Mouse (Mus musculus) WW6 (cell line): ENCODE measurements at regions not wholly inside any gene's neighbourhood (a gene's known extent, or its start where the extent isn't known, plus 50 kb on each side); places are given as distances from the start of the nearest gene placed in this dataset.

Experiments used
- DNase-seq: peaks from one replicate; pipeline ENCODE4 v3.0.0-alpha.2; 2013; ENCODE audit warnings: low read depth, low spot score

GRCm38 (mm10) chr5:106199061-106199460 lies 258.9 kb downstream of the Barhl2 start:
- no peak for DNase-seq

GRCm38 (mm10) chr5:106191141-106191540 lies 266.8 kb downstream of the Barhl2 start:
- no peak for DNase-seq

- no peak for DNase-seq
Observed at GRCm38 (mm10) chr5:106181726-106182125, 276.2 kb downstream of the Barhl2 start.

GRCm38 (mm10) chr5:106172162-106172561 lies 285.8 kb downstream of the Barhl2 start:
- DNase-seq, result no peak

GRCm38 (mm10) chr5:106170405-106170804 lies 287.6 kb downstream of the Barhl2 start:
- no peak for DNase-seq

- DNase-seq, result no peak
Observed at GRCm38 (mm10) chr5:106167556-106167955, 290.4 kb downstream of the Barhl2 start.

GRCm38 (mm10) chr5:106166266-106166665 lies 289.9 kb downstream of the Zfp326 start:
- DNase-seq, result no peak

GRCm38 (mm10) chr5:106164190-106164589 lies 287.8 kb downstream of the Zfp326 start:
- DNase-seq, result no peak

GRCm38 (mm10) chr5:106162981-106163653 lies 286.8 kb downstream of the Zfp326 start:
- DNase-seq, result no peak

- no peak for DNase-seq
Observed at GRCm38 (mm10) chr5:106139109-106139508, 262.7 kb downstream of the Zfp326 start.

- DNase-seq, result no peak
Observed at GRCm38 (mm10) chr5:106122928-106123327, 246.6 kb downstream of the Zfp326 start.

GRCm38 (mm10) chr5:106119584-106119983 lies 243.2 kb downstream of the Zfp326 start:
- no peak for DNase-seq

GRCm38 (mm10) chr5:106113186-106113585 lies 236.8 kb downstream of the Zfp326 start:
- no peak for DNase-seq

GRCm38 (mm10) chr5:106108474-106108971 lies 232.2 kb downstream of the Zfp326 start:
- no peak for DNase-seq

- no peak for DNase-seq
Observed at GRCm38 (mm10) chr5:106102255-106102654, 225.9 kb downstream of the Zfp326 start.

- no peak for DNase-seq
Observed at GRCm38 (mm10) chr5:106098887-106099286, 222.5 kb downstream of the Zfp326 start.

GRCm38 (mm10) chr5:106089332-106089731 lies 213.0 kb downstream of the Zfp326 start:
- no peak for DNase-seq

GRCm38 (mm10) chr5:106088478-106089185 lies 212.3 kb downstream of the Zfp326 start:
- DNase-seq, result no peak

- DNase-seq, result no peak
Observed at GRCm38 (mm10) chr5:106083786-106084185, 207.4 kb downstream of the Zfp326 start.

GRCm38 (mm10) chr5:106082891-106083290 lies 206.5 kb downstream of the Zfp326 start:
- DNase-seq, result no peak

GRCm38 (mm10) chr5:106067124-106067551 lies 190.8 kb downstream of the Zfp326 start:
- DNase-seq, result no peak

GRCm38 (mm10) chr5:106066706-106067105 lies 190.3 kb downstream of the Zfp326 start:
- DNase-seq, result no peak

GRCm38 (mm10) chr5:106064366-106064765 lies 188.0 kb downstream of the Zfp326 start:
- DNase-seq, result no peak
